Mouse (Mus musculus): ENCODE results near the gene Unc5b.

Gene Unc5b

DNA sequence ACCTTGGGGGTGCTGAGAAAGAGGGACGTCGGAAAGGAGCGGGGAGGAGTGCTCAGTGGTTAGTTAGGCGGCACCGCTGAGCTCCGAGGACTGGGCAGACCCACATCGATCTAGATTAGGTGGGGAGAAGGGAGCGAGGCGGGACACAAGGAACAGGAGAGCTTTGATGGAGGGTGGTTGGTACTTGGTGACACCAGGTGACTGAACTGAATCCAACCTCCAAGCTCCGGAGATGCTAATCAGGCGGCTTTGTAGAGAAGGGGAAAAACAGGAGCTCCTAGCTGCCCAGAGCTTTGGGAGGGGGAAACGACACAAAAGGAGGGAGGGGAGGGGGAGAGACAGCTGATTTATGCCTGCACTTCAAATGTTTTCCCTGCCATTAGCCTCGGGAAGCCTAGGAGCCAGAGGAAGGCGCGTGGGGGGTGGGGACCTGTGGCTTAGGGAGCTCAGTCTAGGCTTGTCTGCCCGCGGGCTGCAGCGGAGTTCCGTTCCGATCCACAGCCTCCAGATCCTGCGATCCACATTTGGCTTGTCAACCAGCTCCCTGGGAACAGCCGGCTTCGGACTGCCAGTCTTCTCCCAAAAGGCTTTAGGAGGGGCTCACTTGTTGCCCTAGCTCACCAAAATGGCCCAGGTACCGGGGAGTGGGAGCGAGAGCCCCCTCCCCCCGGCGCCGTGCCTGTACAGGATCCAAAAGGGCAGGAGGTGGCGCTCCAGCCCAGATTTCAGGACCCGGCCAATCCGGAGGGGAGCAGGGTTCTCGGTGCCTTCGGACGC is 4.7 kb downstream of the Unc5b start:
- TF ChIP-seq GATA4 (IDR thresholded peaks at IDR 0.05; ENCODE audit: insufficient replicate concordance, low read length), result no peak

DNA sequence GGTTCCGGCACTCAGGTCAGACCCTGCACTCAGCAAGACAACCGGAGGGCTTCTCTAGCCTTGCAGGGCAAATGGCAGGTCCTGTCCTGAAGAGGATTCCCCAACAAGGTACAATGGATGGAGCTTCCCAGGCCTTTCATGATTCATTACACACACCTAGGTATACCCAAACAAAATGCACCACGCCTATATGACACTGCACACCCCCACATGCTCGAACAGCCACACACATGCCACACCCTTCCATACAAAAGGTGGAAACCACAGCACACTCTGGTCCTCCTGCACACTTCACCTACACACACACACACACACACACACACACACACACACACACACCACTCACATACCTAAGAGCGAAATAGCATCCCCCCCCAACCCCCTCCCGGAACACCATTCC is 5.4 kb downstream of the Unc5b start:
- TF ChIP-seq GATA4 (IDR thresholded peaks at IDR 0.05; ENCODE audit: insufficient replicate concordance, low read length), result no peak

DNA sequence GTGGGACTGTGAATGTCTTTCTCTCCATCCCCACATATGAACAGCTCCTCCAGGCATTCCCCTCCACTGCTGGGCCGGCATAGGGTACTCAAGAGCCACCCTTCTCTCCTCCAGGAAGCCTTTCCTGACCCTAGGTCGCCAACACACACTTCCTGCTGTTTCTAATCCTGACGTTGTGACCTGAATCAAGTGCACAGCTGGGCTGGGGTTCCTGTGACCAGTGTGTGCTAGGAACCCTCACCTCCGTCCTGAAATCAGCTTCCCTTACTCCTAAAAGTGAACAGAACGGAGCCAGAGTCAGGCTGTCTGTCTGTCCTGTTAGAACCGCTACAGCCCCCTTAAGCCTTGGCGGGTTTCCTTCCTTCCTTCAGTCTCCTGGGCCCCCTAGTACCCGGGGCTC is 7.6 kb downstream of the Unc5b start:
- no peak for TF ChIP-seq GATA4 (IDR thresholded peaks at IDR 0.05; ENCODE audit: insufficient replicate concordance, low read length)

DNA sequence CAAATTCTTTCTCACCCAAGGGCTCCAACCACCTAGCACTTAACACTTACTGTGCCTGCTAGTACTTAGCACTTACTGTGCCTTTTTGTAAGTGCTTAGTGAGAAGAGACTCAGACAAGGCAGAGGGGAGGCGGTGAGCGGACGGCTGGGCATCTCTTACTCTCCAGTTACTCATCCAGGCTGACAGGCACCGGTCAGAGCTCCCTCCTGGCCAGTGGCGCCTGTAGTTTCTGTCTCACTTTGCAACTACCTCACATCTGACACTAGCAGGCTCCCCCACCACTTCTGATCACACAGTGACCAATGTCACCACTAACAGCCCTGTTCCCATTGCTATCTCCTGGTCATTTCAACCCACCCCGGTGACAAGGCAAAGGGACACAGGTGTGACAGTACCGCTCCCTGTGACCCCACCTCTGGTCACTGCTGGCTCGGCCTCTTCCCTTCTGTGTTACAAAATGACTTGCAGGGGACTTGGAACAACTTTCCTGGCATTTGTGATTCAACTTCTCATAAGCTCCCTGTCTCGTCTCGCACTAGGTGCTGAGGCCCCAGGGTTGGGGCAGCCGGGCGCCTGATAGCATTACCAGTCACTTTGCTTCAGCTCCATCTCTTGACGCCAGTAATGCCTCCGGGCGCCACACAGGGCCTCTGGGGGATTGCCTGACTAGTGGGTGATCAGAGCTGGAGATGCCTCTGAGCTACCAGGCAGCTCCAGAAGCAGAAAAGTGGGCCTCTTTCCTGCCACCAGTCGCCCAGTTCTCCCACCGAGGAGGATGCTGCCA is 8.5 kb downstream of the Unc5b start:
- TF ChIP-seq GATA4 (IDR thresholded peaks at IDR 0.05; ENCODE audit: insufficient replicate concordance, low read length), result no peak

DNA sequence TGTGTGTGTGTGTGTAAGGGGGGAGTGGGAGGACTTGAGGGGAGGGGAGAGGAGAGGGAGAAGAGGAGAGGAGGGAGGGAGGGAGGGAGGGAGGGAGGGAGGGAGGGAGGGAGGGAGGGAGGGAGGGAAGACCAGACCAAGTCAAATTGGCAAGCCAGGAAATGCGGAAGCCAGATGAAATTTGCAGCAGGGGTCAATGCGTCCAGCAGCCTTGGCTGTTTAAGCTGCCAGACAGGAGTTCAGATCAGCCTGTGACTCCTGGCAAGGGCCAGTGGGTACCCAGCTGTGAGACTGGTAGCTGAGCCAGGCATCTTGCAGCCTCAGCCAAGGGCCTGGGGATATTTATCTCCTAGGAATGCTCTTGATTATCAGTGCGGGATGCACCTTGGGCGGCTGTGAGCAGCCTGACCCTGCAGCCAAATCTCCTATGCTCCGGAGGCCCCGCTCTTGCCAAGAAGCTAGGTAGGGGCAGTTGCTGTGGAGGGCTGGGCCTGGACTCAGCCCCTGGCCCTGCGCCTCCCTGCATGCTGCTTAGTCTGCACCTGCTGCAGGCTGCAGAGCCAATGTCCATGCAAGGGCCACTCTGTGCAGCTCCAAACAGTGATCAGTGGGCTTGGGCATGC is 9.5 kb downstream of the Unc5b start:
- TF ChIP-seq GATA4 (IDR thresholded peaks at IDR 0.05; ENCODE audit: insufficient replicate concordance, low read length), result no peak

DNA sequence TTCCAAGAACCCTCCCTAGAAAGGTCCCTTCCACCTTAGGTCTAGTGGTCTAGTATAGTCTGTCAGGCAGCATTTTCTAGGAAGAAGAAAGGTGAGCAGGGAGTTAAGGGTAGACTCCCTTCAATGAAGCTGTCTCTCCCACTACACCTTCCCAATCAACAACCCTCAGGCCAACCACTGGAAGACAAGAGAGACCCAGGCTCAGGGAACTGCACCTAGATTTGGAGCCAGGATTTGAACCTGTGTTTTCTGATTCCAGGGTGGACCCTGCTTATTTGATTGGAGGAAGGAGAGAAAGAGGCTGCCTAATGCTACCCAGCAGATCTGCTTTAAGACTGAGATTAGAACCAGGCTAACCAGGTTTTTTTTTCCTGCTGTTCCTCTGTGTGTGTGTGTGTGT is 10.1 kb downstream of the Unc5b start:
- no peak for TF ChIP-seq GATA4 (IDR thresholded peaks at IDR 0.05; ENCODE audit: insufficient replicate concordance, low read length)

DNA sequence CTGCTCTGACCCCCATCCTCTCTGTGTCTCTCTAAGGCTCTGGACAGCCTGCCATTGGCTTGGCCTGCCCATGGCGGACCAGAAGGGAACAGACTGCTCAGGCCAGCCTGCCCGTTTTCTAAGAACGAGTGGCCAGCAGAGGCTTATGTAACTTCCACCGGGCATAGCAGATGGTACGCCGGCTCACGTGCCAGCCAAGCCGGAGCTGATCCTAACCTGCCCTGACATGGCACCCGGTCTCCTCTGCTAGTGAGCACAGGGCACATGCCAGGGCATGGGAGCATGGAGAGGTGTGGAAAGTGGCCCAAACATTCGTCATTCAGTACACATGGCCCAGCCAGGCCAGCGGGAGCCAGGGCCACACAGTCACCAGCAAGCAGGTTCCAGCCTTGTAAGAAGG is 10.8 kb downstream of the Unc5b start:
- TF ChIP-seq GATA4 (IDR thresholded peaks at IDR 0.05; ENCODE audit: insufficient replicate concordance, low read length), result no peak

DNA sequence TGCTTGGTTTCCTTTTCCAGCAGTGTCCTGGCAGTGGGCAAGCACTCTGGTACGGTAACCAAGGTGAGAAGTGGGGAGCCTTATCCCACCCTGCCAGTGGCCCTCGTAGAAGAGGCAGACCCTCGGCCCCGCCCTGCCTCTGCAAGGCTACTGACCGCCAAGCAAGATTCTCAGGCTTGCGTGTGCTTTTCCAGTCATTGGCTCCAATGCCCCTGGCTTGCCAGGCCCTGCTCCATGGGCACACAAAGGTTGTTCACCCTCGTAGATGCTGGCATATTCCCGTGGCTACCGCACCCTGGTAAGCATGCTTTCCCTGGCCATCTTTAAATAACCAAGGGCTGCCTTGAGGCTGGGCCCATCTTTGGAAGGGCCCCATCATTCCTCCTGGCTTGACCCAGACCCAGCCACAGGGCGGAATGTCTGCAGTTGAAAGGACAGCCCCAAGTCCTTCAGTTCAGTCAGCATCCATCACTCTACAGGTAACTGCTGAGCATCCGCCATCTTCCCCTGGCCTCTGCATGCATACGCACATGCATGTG is 11.7 kb downstream of the Unc5b start:
- no peak for TF ChIP-seq GATA4 (IDR thresholded peaks at IDR 0.05; ENCODE audit: insufficient replicate concordance, low read length)

DNA sequence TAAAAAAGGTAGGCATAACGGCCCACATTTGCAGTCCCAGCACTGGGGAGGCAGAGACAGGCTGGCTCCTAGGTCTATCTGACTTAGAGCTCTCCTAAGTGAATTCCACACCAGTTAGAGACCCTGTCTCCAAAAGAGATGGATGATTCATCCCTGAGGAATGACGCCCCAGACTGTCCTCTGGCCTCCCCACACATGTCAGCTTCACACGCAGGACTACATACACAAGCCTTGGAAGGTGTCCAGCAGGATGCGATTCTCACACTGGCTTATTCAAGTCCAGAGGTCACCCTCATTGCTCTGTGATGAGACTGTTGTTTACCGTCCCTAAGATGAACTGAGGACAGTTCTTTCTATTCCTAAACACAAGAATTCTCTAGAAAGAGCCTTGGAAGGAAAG is 12.2 kb downstream of the Unc5b start:
- TF ChIP-seq GATA4 (IDR thresholded peaks at IDR 0.05; ENCODE audit: insufficient replicate concordance, low read length), result no peak

DNA sequence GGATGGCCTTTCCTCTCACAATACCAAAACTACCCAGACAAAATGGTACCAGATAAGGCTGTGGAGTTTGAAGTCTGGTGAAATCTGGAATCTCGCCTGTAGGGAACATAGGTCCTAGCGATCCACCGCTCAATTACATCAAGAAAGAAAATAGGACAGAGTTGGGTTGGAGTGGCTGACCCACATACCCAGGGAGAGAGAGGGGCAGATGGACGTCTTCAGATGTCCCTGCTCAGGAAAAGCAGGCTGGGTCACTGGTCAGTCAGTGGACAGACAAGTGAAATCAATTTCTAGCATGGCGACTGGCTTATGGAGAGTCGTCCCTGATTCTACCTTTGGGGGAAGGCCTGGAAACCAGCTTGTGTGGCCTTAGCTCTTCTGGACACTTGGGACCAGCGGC is 12.7 kb downstream of the Unc5b start:
- no peak for TF ChIP-seq GATA4 (IDR thresholded peaks at IDR 0.05; ENCODE audit: insufficient replicate concordance, low read length)

DNA sequence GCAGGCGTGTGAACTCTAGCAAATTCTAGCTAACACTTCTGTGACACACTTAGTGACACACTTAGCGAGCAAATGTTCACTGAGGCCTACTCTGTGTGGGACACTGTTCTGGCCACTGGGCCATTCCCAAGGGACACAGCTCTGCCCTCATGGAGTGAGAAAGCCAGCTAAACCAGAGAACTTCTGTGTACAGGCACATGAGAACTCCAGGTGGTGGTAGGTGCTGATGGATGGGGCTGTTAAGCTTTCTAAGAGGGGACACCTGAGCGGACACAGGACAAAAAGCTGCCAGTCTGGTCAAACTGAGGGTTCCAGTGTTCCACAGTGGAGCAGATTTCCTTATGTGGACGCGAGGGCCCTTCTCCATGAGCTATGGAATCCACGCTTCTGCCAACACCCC is 13.5 kb downstream of the Unc5b start:
- TF ChIP-seq GATA4 (IDR thresholded peaks at IDR 0.05; ENCODE audit: insufficient replicate concordance, low read length), result no peak

DNA sequence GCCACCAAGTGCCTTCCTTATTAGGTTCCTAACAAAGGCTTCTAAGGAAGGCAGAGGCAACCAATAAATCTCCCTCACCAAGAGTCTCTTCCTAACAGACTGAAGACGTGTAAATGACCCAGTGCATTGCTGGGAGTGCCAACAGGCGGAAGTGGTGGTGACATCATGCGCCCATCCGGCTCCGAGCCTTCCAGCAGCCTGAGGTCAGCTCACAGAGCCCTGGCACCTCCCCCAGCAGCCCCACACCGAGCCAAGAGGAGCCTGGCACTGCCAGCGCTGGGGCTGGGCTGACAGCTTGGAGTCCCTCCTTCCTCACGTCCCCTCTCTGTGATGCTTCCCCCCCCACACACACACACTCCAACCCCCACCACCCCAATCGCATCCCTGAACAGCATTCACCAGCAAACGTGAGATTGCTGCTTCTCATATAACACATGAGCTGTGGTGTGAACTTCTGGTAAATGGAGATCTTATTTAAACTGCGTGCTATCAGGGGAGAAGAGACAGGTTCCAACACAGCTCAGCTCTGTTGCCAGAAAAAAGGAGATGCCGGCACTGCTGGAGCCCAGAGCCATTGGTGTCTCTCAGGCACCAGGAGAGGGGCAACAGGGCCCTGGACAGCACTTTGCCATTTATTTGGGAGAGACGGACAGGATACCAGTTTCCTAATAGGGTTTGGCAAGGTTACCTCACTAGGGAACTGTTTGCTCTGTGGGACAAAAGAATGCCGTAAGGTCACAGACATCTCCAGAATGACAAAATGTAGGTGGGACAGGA is 14.3 kb downstream of the Unc5b start:
- no peak for TF ChIP-seq GATA4 (IDR thresholded peaks at IDR 0.05; ENCODE audit: insufficient replicate concordance, low read length)

DNA sequence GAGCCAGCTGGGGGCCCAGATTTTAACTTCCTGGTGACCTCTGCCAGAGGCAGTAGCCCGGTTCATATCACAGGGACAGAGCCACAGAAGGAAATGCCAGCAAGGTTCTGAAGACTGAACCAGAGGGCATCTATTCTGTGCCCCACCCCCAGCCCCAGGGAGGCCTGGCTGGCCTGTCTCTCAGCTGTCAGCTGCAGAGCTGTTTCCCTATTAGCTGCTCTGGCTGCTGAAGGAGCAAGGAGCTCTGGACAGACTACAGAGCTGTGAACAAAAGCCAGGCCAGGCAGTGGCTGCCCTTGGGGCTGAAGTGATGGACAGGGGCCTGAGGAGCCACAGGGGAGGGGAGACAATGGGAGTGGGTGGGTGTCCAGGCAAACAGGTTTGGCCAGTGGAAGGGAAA is 15.5 kb downstream of the Unc5b start:
- no peak for TF ChIP-seq GATA4 (IDR thresholded peaks at IDR 0.05; ENCODE audit: insufficient replicate concordance, low read length)

DNA sequence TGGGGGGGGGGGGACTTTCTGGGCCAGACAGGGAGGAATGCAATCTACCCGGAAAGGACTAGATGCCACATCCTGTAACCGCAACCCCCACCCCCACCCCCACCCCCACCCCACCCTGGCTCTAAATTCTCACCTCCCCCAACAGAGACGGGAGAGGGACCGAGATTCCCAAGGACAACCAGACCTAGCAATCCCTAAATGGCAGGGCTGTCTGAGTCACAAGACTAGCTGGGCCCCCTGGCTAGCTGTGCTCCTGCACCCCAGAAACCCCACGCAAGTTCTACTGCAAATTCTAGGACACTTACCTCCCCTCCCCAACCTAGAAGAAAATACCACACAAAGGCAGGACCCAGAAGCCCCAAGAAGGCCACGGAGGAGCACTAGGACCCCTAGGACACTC is 16.3 kb downstream of the Unc5b start:
- TF ChIP-seq GATA4 (IDR thresholded peaks at IDR 0.05; ENCODE audit: insufficient replicate concordance, low read length), result no peak

DNA sequence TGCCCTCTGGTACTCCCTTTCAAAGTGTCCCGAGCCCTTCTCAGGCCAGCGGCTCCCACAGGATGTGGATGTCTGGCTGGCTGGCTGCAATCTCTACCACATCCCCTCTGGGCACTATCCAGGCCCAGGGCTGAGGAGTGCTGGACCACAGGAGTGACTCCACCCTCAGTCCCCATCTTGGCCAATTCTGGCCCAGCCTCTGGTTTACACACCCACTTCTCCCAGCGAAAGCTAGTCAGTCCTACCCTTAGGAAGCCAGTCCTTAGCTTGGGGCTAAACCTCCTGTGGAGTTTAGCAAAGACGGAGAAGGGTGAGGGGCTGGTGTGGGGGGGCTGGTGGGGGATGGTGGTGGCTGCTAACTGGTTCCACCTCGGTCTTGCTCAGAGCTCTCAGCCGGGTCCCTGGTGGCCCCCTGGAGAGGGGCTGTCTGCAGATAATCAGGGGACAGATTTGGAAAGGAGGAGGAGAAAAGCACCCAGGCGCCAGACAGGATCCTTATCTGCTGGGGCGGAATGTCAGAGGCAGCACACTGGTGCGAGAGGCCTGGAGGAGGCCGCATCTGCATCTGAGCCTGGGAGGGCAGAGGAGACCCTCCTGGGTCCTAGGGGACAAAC is 16.8 kb downstream of the Unc5b start:
- TF ChIP-seq GATA4 (IDR thresholded peaks at IDR 0.05; ENCODE audit: insufficient replicate concordance, low read length), result no peak
